Mouse (Mus musculus): ENCODE results near the gene Ptgdr. TPM values are rescaled to one million over a fixed set of nuclear protein-coding genes. Genes with fewer than 3 reads are reported as not detected.
"Not testable (repeated sequence)": the region's sequence is repeated elsewhere in the genome, so short reads cannot be mapped to it uniquely, and the experiment has no call there.

The Ptgdr gene
- polyA plus RNA-seq, 1 experiment: 1.3 TPM

DNA sequence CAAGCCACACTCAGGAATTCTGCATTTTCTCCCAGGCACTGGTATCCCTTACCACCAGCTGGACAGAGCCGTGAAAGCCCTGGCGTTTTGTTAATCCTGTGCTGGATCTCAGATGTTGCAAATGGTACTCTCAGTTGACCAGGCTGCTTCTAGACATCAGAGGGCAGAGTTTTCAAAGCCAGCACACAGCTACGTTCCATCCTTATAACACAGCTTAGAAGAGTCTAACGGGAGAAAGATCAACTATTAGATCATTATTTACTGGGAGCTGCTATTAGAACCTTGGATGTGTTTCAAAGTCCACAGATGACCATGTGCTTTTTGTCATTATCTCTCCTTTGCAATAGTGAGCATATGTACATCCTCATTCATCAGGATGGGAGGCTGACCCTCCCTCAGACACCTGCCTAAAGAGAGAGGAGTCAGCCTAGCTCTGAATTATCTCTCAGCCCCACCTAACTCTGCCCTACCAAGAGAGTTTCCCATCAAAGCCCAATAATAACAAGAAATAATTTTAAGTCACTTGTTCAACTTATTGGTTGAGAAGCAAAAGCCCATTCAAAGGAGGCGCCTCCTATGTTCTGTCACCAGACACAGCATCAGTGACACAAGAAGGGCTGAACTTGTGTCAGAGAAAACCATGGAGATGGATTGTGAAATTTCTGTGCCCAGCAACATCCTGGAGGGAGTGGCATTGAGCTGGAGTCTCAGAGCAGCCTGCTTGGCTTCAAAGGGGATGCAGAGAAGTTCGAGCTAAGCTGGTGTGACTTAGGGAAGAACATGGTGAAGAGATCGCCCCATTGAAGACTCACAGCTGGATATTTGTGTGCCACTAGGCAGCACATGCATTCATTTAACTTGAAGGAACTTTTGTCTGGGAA, 37.8 kb downstream of the Ptgdr start:
- DNase-seq (ENCODE audit: extremely low spot score in 1 of 2, low spot score in 1 of 2): no peak

DNA sequence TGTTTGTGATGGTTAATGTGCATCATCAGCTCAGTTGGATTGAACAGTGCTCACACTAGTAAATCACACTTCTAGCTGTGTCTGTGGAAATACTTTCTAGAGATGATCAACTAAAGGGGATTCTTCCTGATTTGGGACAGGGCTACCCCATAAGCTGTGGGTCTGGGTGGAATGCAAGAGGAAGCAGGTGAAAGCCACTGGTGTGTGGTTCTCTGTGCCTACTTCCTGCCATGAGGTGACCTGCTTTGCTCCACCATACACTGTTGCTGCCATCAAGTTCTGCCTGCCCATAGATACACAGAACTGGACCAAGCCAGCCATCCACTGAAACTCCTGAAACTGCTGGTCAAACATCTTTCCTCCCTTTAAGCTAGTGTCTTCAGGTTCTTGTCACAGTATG, 46.0 kb downstream of the Ptgdr start:
- not testable (repeated sequence) for DNase-seq (ENCODE audit: extremely low spot score in 1 of 2, low spot score in 1 of 2)

Other genes starting within 250 kb of the Ptgdr start
- gene Gm5624, start 231.4 kb downstream of the Ptgdr start, polyA plus RNA-seq (2012; rRNA removed): 0.16 TPM in 1 of 2 replicates, not detected in the other
- gene Gm8257, start 152.9 kb downstream of the Ptgdr start, polyA plus RNA-seq (2012; rRNA removed): not detected in 2 replicates
- gene Gm8267, start 109.0 kb downstream of the Ptgdr start, polyA plus RNA-seq (2012; rRNA removed): not detected in 2 replicates
- 0.42 and 0.55 TPM in 2 replicates for gene Ptger2, start 128.8 kb upstream of the Ptgdr start, polyA plus RNA-seq (2012; rRNA removed)